Mouse (Mus musculus): ENCODE results near the gene Svopl. TPM values are rescaled to one million over a fixed set of nuclear protein-coding genes. Genes with fewer than 3 reads are reported as not detected.

Svopl gene
- polyA plus RNA-seq, 1 experiment = 0.13 TPM

DNA sequence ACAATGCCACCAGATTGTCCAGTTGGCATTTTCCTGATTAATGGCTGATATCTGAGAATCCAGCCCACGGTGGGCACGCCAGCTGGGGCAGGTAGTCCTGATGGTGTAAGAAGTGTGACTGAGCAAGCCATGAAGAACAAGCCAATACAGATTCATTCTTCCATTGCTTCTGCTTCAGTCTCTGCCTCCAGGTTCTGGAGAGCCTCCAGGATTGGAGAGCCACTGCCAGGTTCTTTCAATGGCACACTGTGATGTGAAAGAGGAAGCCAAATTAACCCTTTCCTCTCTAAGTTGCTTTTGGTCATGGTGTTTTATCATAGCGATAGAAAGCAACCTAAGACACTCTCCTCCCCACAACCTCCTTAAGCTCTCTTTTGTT is 18.3 kb upstream of the Svopl start:
- Histone ChIP-seq H3K36me3 (ENCODE audit: control insufficient read depth, insufficient read depth, low read length) (no peaks in the 10 kb centered on the region), H3K27me3 (ENCODE audit: control insufficient read depth, insufficient read depth, low read length) (no peaks in the 10 kb centered on the region), H3K4me3 (ENCODE audit: control insufficient read depth, insufficient read depth, low read length) (no peak overlapping the region), H3K27ac (ENCODE audit: control insufficient read depth, insufficient read depth, low read length) (no peak overlapping the region), H3K4me1 (replicated peaks; ENCODE audit: control insufficient read depth, insufficient read depth, low read length) (peaks cover 15% of the 10 kb centered on the region)
- no peak for DNase-seq
- WGBS = 52% methylated on average over 3 of the region's 3 CpGs
- TF ChIP-seq POLR2A (IDR thresholded peaks at IDR 0.05; ENCODE audit: control insufficient read depth, extremely low read depth, insufficient read depth, low read length, poor library complexity) = no peak
- no peak for TF ChIP-seq CTCF (IDR thresholded peaks at IDR 0.05; ENCODE audit: borderline replicate concordance, control insufficient read depth, extremely low read depth, insufficient read depth, low read length, poor library complexity)

DNA sequence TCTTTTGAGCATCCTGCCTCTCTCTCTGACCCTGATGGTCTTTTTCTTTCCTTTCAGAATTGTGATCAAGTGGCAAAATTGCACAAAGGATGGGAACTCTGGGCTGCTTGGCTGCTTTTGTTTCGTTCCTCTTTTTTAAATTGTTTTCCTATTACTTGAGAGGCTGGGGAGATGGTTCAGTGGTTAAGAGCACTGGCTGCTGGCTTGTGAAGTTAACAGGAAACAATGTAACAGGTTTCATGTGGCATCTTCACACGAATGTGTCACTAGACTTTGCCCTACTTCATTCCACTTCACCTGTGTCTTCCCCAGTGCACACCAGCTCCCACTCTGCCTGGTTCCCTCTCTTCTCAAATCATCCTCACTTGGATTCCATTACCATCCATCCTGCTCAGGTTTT is 17.8 kb upstream of the Svopl start:
- WGBS = 5% methylated on average over 2 of the region's 2 CpGs
- Histone ChIP-seq H3K4me1 (replicated peaks; ENCODE audit: control insufficient read depth, insufficient read depth, low read length) (peaks cover 15% of the 10 kb centered on the region), H3K36me3 (ENCODE audit: control insufficient read depth, insufficient read depth, low read length) (no peaks in the 10 kb centered on the region), H3K27ac (ENCODE audit: control insufficient read depth, insufficient read depth, low read length) (no peak overlapping the region), H3K4me3 (ENCODE audit: control insufficient read depth, insufficient read depth, low read length) (no peak overlapping the region), H3K27me3 (ENCODE audit: control insufficient read depth, insufficient read depth, low read length) (no peaks in the 10 kb centered on the region)
- TF ChIP-seq CTCF (IDR thresholded peaks at IDR 0.05; ENCODE audit: borderline replicate concordance, control insufficient read depth, extremely low read depth, insufficient read depth, low read length, poor library complexity) (no peak), POLR2A (IDR thresholded peaks at IDR 0.05; ENCODE audit: control insufficient read depth, extremely low read depth, insufficient read depth, low read length, poor library complexity) (no peak)
- DNase-seq = no peak

DNA sequence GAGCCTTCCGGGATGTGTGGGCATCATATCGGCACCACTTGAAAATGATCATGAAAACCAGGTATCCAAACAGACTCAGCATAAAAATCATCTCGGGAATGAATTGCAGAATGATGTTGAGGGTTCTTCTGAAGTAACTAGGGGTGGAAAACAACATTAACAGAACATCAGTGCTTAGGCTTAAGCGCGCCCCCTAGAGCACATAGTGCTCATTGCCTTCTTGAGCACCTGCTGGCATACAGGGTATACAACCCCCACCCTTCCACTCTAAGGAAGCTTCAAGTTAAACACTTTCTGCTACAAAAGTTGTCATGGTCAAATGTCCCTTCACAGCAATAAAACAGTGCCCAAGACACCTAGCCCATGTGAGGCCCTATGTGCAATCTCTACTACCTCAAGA is 12.0 kb upstream of the Svopl start:
- Histone ChIP-seq H3K4me3 (ENCODE audit: control insufficient read depth, insufficient read depth, low read length) (no peak overlapping the region), H3K36me3 (ENCODE audit: control insufficient read depth, insufficient read depth, low read length) (no peaks in the 10 kb centered on the region), H3K4me1 (replicated peaks; ENCODE audit: control insufficient read depth, insufficient read depth, low read length) (peaks cover 7% of the 10 kb centered on the region), H3K27me3 (ENCODE audit: control insufficient read depth, insufficient read depth, low read length) (no peaks in the 10 kb centered on the region), H3K27ac (ENCODE audit: control insufficient read depth, insufficient read depth, low read length) (no peak overlapping the region)
- no peak for TF ChIP-seq POLR2A (IDR thresholded peaks at IDR 0.05; ENCODE audit: control insufficient read depth, extremely low read depth, insufficient read depth, low read length, poor library complexity)
- no peak for TF ChIP-seq CTCF (IDR thresholded peaks at IDR 0.05; ENCODE audit: borderline replicate concordance, control insufficient read depth, extremely low read depth, insufficient read depth, low read length, poor library complexity)
- peak; percentile 18 for DNase-seq
- 72% methylated on average over 5 of the region's 5 CpGs for WGBS

DNA sequence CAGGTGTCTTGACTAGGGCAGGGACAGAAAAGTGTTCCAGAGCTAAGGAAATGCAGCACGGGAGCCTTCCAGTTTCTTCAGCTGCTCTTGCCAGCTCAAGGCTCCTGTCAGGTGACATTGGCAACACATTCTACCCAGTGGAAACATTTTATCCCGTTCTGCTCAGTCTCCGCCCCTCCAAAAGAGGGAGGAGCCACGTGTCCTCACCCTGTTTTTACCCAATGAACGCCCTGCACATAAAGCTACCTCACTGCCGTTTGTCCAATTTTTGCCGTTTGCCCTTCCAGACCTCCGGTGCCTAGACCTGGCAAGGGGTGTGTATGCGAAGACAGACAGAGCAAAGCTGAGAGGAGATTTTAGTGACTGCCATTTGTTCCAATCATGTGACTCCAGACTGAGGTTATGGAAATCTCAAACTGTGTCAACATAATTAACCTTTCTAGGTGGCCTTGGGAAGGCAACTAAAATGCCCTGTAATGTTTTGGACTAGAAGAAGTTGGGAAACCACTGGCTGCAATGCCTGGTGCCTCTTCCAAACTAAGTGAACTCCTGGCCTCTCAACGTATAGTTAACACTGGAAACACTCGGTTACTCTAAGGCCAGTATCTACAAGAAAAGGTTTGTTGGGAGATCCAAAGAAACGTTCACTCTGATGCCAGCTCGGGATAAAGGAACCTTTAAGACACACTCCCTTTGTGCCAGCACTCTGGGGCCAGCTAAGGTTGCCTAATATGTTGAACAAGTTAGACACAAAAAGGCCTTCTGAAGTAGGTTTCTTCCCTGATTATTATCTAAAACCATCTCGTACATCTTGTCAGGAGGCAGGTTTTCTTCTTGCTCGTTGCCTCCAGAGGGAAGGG is 8.9 kb upstream of the Svopl start:
- TF ChIP-seq CTCF (IDR thresholded peaks at IDR 0.05; ENCODE audit: borderline replicate concordance, control insufficient read depth, extremely low read depth, insufficient read depth, low read length, poor library complexity) (no peak), POLR2A (IDR thresholded peaks at IDR 0.05; ENCODE audit: control insufficient read depth, extremely low read depth, insufficient read depth, low read length, poor library complexity) (no peak)
- Histone ChIP-seq H3K27ac (ENCODE audit: control insufficient read depth, insufficient read depth, low read length) (no peak overlapping the region), H3K4me1 (replicated peaks; ENCODE audit: control insufficient read depth, insufficient read depth, low read length) (peaks cover 7% of the 10 kb centered on the region), H3K27me3 (ENCODE audit: control insufficient read depth, insufficient read depth, low read length) (no peaks in the 10 kb centered on the region), H3K36me3 (ENCODE audit: control insufficient read depth, insufficient read depth, low read length) (no peaks in the 10 kb centered on the region), H3K4me3 (ENCODE audit: control insufficient read depth, insufficient read depth, low read length) (no peak overlapping the region)
- DNase-seq = no peak
- WGBS = 59% methylated on average over 15 of the region's 15 CpGs

DNA sequence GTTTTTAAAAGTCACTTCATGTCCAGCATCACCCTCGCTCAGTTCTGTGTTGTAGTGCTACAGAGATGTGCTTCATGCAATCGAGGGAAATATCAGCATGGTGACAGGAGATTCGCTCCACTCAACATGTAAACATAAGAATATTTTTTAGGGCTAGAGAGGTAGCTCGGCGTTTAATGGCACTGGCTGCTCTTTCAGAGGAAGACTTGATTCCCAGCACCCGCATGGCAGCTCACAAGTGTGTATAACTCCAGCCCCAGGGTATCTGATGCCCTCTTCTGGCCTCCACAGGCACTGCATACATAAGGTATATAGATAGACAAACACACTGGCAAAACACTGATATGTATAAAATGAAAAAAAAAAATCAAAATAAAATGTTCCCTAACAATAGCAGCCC is 2.8 kb upstream of the Svopl start:
- H3K4me3 ChIP-seq (ENCODE audit: control insufficient read depth, insufficient read depth, low read length) = no peak overlapping the region
- peaks cover 5% of the 10 kb centered on the region for H3K4me1 ChIP-seq (replicated peaks; ENCODE audit: control insufficient read depth, insufficient read depth, low read length)
- TF ChIP-seq POLR2A (IDR thresholded peaks at IDR 0.05; ENCODE audit: control insufficient read depth, extremely low read depth, insufficient read depth, low read length, poor library complexity) (no peak), CTCF (IDR thresholded peaks at IDR 0.05; ENCODE audit: borderline replicate concordance, control insufficient read depth, extremely low read depth, insufficient read depth, low read length, poor library complexity) (no peak)
- no peaks in the 10 kb centered on the region for H3K36me3 ChIP-seq (ENCODE audit: control insufficient read depth, insufficient read depth, low read length)
- 98% methylated on average over 6 of the region's 6 CpGs for WGBS
- H3K27ac ChIP-seq (ENCODE audit: control insufficient read depth, insufficient read depth, low read length) = no peak overlapping the region
- no peaks in the 10 kb centered on the region for H3K27me3 ChIP-seq (ENCODE audit: control insufficient read depth, insufficient read depth, low read length)
- DNase-seq = no peak

DNA sequence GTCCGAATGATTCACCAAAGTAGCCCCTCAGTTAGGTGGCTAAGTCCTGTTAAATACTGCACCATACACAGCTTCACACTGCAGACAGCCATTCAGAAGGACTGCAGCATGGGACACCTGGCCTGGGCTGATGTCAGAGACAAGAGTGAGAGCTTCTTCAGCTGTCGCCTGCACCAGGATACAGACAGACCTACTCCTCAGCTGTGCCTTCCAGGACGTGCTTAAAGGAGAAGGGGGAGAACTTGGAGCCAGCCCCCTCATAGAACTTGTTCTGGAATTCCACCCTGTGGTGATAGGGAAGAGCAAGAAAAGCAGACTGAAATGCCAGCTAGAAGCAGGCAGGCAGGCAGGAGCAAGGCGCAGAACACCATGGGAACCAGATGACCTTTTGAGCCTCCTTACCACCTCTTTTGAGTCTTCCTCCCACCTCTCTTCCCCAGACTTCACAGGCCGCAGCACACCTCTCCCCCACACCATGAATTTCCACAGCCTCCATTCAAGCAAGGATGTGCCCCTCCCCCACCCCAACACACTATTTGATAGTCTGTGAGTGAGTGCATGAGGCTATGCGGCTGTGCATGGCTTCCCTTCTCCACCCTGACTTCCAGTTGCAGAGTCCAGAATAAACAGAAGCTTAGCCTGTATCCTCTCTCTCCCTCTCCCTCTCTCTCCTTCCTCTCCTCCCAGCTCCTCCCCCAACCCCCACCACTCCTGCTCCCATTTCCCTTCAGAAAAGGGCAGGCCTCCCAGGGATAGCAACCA is 2.2 kb upstream of the Svopl start:
- no peak for TF ChIP-seq CTCF (IDR thresholded peaks at IDR 0.05; ENCODE audit: borderline replicate concordance, control insufficient read depth, extremely low read depth, insufficient read depth, low read length, poor library complexity)
- TF ChIP-seq POLR2A (IDR thresholded peaks at IDR 0.05; ENCODE audit: control insufficient read depth, extremely low read depth, insufficient read depth, low read length, poor library complexity) = no peak
- Histone ChIP-seq H3K4me3 (ENCODE audit: control insufficient read depth, insufficient read depth, low read length) (no peak overlapping the region), H3K27ac (ENCODE audit: control insufficient read depth, insufficient read depth, low read length) (no peak overlapping the region), H3K4me1 (replicated peaks; ENCODE audit: control insufficient read depth, insufficient read depth, low read length) (peaks cover 5% of the 10 kb centered on the region), H3K36me3 (ENCODE audit: control insufficient read depth, insufficient read depth, low read length) (no peaks in the 10 kb centered on the region), H3K27me3 (ENCODE audit: control insufficient read depth, insufficient read depth, low read length) (no peaks in the 10 kb centered on the region)
- WGBS = 50% methylated on average over 6 of the region's 6 CpGs
- no peak for DNase-seq

All from thymus, adult 2 months (tissue).